In genomic region chr7:35991141-35991540, GRCm38 (mm10) we compare ENCODE assay signal across 16 mouse cellular contexts.
DNase-seq lines count a peak whose midpoint lies in the region; ATAC-seq lines count a peak whose summit lies in the region.
"Had no signal": no experiment of that assay in that cellular context is flagged by ENCODE, and none has a peak within 500 bp of the region (broad histone marks: within the 10 kb centered on the region; RNA-seq: fewer than 3 reads in every experiment).

No protein-coding gene starts in this region.

- peak; percentile 76 for DNase-seq in heart, adult 11 months
- no peak for DNase-seq in heart, postnatal 25 days (ENCODE audit: low spot score)
- DNase-seq in thymus, postnatal 14 days = peak; percentile 12
- DNase-seq in thymus, postnatal 10 days (ENCODE audit: low spot score in 2 of 2) = no peak
- no peak for DNase-seq in left cerebral cortex, adult 11 months (ENCODE audit: low spot score)
- DNase-seq: adrenal gland, postnatal 14 days; cerebellum, adult 11 months; cerebellum, postnatal 14 days; embryo, embryonic 11 days; heart, postnatal 4 days; kidney, adult 18-20 months; liver, embryonic 13.5 days; retina, postnatal 1 day had no signal

- intact Hi-C loops in heart, postnatal 25 days (cut with DNase I) = no loop called here

- peak; percentile 64 for ATAC-seq in common myeloid progenitor, adult 5-6 weeks (replicated peaks; ENCODE audit: low read depth, poor library complexity, severe bottlenecking)
- ATAC-seq in cerebellum, adult (ENCODE audit: insufficient number of reproducible peaks, low FRiP score, low TSS enrichment) = no peak
- ATAC-seq: midbrain, embryonic 15.5 days had no signal

Comparison
In these comparisons a context has a peak if more than half of its experiments do, and no peak if none do; other contexts are left out.
1. DNase-seq: peak in heart, adult 11 months (single experiment) and thymus, postnatal 14 days (single experiment); none in heart, postnatal 25 days (single experiment), thymus, postnatal 10 days (0 of 2) and left cerebral cortex, adult 11 months (single experiment).